Mouse (Mus musculus): ENCODE measurements around the gene Prickle4. TPM values are rescaled to one million over a fixed set of nuclear protein-coding genes. Genes with fewer than 3 reads are reported as not detected.

Gene Prickle4
- polyA plus RNA-seq, 1 experiment, result 3.4 TPM

GRCm38 (mm10) chr17:47704692-47705091, 10.2 kb upstream of the Prickle4 start:
- Histone ChIP-seq H3K36me3 (ENCODE audit: control insufficient read depth, insufficient read depth, low read length) (no peaks in the 10 kb centered on the region), H3K4me3 (ENCODE audit: control insufficient read depth, low read depth, low read length) (no peak overlapping the region), H3K27ac (ENCODE audit: control insufficient read depth, insufficient read depth, low read depth, low read length) (no peak overlapping the region), H3K4me1 (ENCODE audit: control insufficient read depth, insufficient read depth, low read length) (peaks cover 10% of the 10 kb centered on the region), H3K27me3 (ENCODE audit: control insufficient read depth, insufficient read depth, low read length) (no peaks in the 10 kb centered on the region)
- no peak for TF ChIP-seq CTCF (IDR thresholded peaks at IDR 0.05; ENCODE audit: control insufficient read depth, insufficient read depth, insufficient replicate concordance, low read depth, low read length)
- TF ChIP-seq POLR2A (IDR thresholded peaks at IDR 0.05; ENCODE audit: control insufficient read depth, low read depth, low read length), result no peak

- Histone ChIP-seq H3K4me1 (ENCODE audit: control insufficient read depth, insufficient read depth, low read length) (peaks cover 10% of the 10 kb centered on the region), H3K36me3 (ENCODE audit: control insufficient read depth, insufficient read depth, low read length) (no peaks in the 10 kb centered on the region), H3K27ac (ENCODE audit: control insufficient read depth, insufficient read depth, low read depth, low read length) (no peak overlapping the region), H3K27me3 (ENCODE audit: control insufficient read depth, insufficient read depth, low read length) (no peaks in the 10 kb centered on the region), H3K4me3 (ENCODE audit: control insufficient read depth, low read depth, low read length) (peak overlapping the region; percentile 60)
- no peak for TF ChIP-seq CTCF (IDR thresholded peaks at IDR 0.05; ENCODE audit: control insufficient read depth, insufficient read depth, insufficient replicate concordance, low read depth, low read length)
- TF ChIP-seq POLR2A (IDR thresholded peaks at IDR 0.05; ENCODE audit: control insufficient read depth, low read depth, low read length), result no peak
Observed at GRCm38 (mm10) chr17:47703556-47703955, 9.0 kb upstream of the Prickle4 start.

GRCm38 (mm10) chr17:47702548-47703345, 8.2 kb upstream of the Prickle4 start:
- H3K4me3 ChIP-seq (ENCODE audit: control insufficient read depth, low read depth, low read length), result peak overlapping the region; percentile 60
- H3K27me3 ChIP-seq (ENCODE audit: control insufficient read depth, insufficient read depth, low read length), result no peaks in the 10 kb centered on the region

GRCm38 (mm10) chr17:47701793-47702192, 7.3 kb upstream of the Prickle4 start:
- Histone ChIP-seq H3K4me3 (ENCODE audit: control insufficient read depth, low read depth, low read length) (peak overlapping the region; percentile 60), H3K27me3 (ENCODE audit: control insufficient read depth, insufficient read depth, low read length) (no peaks in the 10 kb centered on the region), H3K27ac (ENCODE audit: control insufficient read depth, insufficient read depth, low read depth, low read length) (no peak overlapping the region; the same call in 1 of the 2 replicates), H3K4me1 (ENCODE audit: control insufficient read depth, insufficient read depth, low read length) (peaks cover 10% of the 10 kb centered on the region), H3K36me3 (ENCODE audit: control insufficient read depth, insufficient read depth, low read length) (no peaks in the 10 kb centered on the region)
- TF ChIP-seq CTCF (IDR thresholded peaks at IDR 0.05; ENCODE audit: control insufficient read depth, insufficient read depth, insufficient replicate concordance, low read depth, low read length) (no peak), POLR2A (IDR thresholded peaks at IDR 0.05; ENCODE audit: control insufficient read depth, low read depth, low read length) (0 out of 2 replicates have a peak, but pooled peaks have one; percentile 22)

More at GRCm38 (mm10) chr17:47702548-47703345, 8.2 kb upstream of the Prickle4 start:
- Histone ChIP-seq H3K36me3 (ENCODE audit: control insufficient read depth, insufficient read depth, low read length) (no peaks in the 10 kb centered on the region), H3K27ac (ENCODE audit: control insufficient read depth, insufficient read depth, low read depth, low read length) (no peak overlapping the region), H3K4me1 (ENCODE audit: control insufficient read depth, insufficient read depth, low read length) (peaks cover 10% of the 10 kb centered on the region)
- no peak for TF ChIP-seq POLR2A (IDR thresholded peaks at IDR 0.05; ENCODE audit: control insufficient read depth, low read depth, low read length)
- no peak for TF ChIP-seq CTCF (IDR thresholded peaks at IDR 0.05; ENCODE audit: control insufficient read depth, insufficient read depth, insufficient replicate concordance, low read depth, low read length)

- H3K27ac ChIP-seq (ENCODE audit: control insufficient read depth, insufficient read depth, low read depth, low read length), result no peak overlapping the region
- H3K27me3 ChIP-seq (ENCODE audit: control insufficient read depth, insufficient read depth, low read length), result no peaks in the 10 kb centered on the region
- no peaks in the 10 kb centered on the region for H3K36me3 ChIP-seq (ENCODE audit: control insufficient read depth, insufficient read depth, low read length)
- H3K4me3 ChIP-seq (ENCODE audit: control insufficient read depth, low read depth, low read length), result no peak overlapping the region
- H3K4me1 ChIP-seq (ENCODE audit: control insufficient read depth, insufficient read depth, low read length), result peaks cover 17% of the 10 kb centered on the region
- TF ChIP-seq POLR2A (IDR thresholded peaks at IDR 0.05; ENCODE audit: control insufficient read depth, low read depth, low read length) (no peak), CTCF (IDR thresholded peaks at IDR 0.05; ENCODE audit: control insufficient read depth, insufficient read depth, insufficient replicate concordance, low read depth, low read length) (no peak)
Observed at GRCm38 (mm10) chr17:47699055-47699454, 4.5 kb upstream of the Prickle4 start.

GRCm38 (mm10) chr17:47698156-47698555, 3.6 kb upstream of the Prickle4 start:
- Histone ChIP-seq H3K4me1 (ENCODE audit: control insufficient read depth, insufficient read depth, low read length) (peaks cover 20% of the 10 kb centered on the region), H3K27me3 (ENCODE audit: control insufficient read depth, insufficient read depth, low read length) (no peaks in the 10 kb centered on the region), H3K36me3 (ENCODE audit: control insufficient read depth, insufficient read depth, low read length) (no peaks in the 10 kb centered on the region), H3K4me3 (ENCODE audit: control insufficient read depth, low read depth, low read length) (no peak overlapping the region), H3K27ac (ENCODE audit: control insufficient read depth, insufficient read depth, low read depth, low read length) (no peak overlapping the region)
- TF ChIP-seq CTCF (IDR thresholded peaks at IDR 0.05; ENCODE audit: control insufficient read depth, insufficient read depth, insufficient replicate concordance, low read depth, low read length), result no peak

GRCm38 (mm10) chr17:47695337-47695710, 788 bp upstream of the Prickle4 start:
- Histone ChIP-seq H3K4me1 (ENCODE audit: control insufficient read depth, insufficient read depth, low read length) (peaks cover 13% of the 10 kb centered on the region), H3K27ac (ENCODE audit: control insufficient read depth, insufficient read depth, low read depth, low read length) (no peak overlapping the region), H3K36me3 (ENCODE audit: control insufficient read depth, insufficient read depth, low read length) (no peaks in the 10 kb centered on the region), H3K27me3 (ENCODE audit: control insufficient read depth, insufficient read depth, low read length) (no peaks in the 10 kb centered on the region), H3K4me3 (ENCODE audit: control insufficient read depth, low read depth, low read length) (peak overlapping the region; percentile 91)
- TF ChIP-seq CTCF (IDR thresholded peaks at IDR 0.05; ENCODE audit: control insufficient read depth, insufficient read depth, insufficient replicate concordance, low read depth, low read length) (no peak), POLR2A (IDR thresholded peaks at IDR 0.05; ENCODE audit: control insufficient read depth, low read depth, low read length) (no peak)

GRCm38 (mm10) chr17:47694442-47694502, 264 bp downstream of the Prickle4 start, which contains the start of gene Gm21981:
Gene Gm21981, minus strand, starts transcription at chr17:47694455.
- TF ChIP-seq POLR2A (IDR thresholded peaks at IDR 0.05; ENCODE audit: control insufficient read depth, low read depth, low read length) (no peak), CTCF (IDR thresholded peaks at IDR 0.05; ENCODE audit: control insufficient read depth, insufficient read depth, insufficient replicate concordance, low read depth, low read length) (no peak)

More at GRCm38 (mm10) chr17:47694442-47694502, 264 bp downstream of the Prickle4 start, which contains the start of gene Gm21981:
- peak within 1 kb of the TSS; percentile 91 for H3K4me3 ChIP-seq (ENCODE audit: control insufficient read depth, low read depth, low read length)
- H3K36me3 ChIP-seq (ENCODE audit: control insufficient read depth, insufficient read depth, low read length), result no peaks in the 10 kb centered on the region
- H3K4me1 ChIP-seq (ENCODE audit: control insufficient read depth, insufficient read depth, low read length), result peaks cover 14% of the 10 kb centered on the region
- peak within 1 kb of the TSS; percentile 46; the same call in 1 of the 2 replicates for H3K27ac ChIP-seq (ENCODE audit: control insufficient read depth, insufficient read depth, low read depth, low read length)
- no peaks in the 10 kb centered on the region for H3K27me3 ChIP-seq (ENCODE audit: control insufficient read depth, insufficient read depth, low read length)

Data from testis, adult 2 months (tissue).